Mouse (Mus musculus) layer of hippocampus, adult 9-10 months (tissue): ENCODE measurements around the gene Rnh1.
A peak's percentile ranks its signal among the peaks of the same experiment; 100 is the strongest.

Experiments used
- DNase-seq: peaks from one replicate; pipeline ENCODE4 v3.0.0; 2022; ENCODE audit warnings: low spot score

Rnh1 gene

DNA sequence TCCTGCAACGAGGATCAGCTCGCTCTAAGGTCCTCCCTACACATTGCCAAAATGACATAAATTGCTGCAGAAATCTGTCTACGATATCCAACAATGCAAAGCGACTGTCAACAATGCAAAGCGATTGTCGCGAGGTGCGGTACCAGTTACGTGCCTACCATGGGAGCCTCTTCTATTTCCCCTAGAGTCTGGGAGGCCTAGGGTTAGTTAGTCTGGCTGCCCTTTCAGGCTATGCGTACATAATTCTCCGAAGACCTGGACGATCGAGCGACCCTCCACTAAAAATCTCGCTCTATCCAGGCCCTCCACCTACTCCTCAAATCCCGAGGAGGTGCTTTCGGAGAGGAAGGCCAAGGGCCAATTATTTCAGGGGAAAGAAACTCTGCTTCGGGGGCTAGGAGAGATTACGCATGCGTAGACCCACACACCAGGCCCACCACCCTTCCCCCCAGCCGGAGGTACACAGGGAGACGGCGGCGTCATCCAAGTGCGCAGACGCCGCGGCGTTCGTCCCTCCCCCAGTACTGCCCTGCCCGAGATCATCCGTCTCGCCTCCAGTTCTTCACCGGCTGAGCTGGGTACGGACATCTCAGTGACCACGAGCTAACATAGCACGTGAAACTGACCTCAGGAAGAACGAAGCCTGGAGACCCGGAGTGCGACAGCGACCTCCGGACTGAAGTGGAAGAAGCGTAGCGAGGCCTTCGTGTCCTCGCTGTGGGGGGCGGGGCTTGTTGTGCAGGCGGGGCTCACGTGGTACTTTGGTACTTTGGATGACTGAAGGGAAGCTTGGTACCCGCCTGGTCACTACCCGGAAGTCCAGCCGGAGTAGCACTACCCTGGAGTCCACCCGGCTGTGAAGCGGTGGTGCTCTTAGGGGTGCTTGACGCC, at the start of gene Rnh1:
TSS of gene Rnh1 (minus strand) at position 742 of the 891 bp plus-strand sequence.
- peak; percentile 86 for DNase-seq

- no peak for DNase-seq
These were observed 49.4 kb upstream of the Rnh1 start for GRCm38 (mm10) chr7:141222126-141222467.

GRCm38 (mm10) chr7:141221249-141222125, 48.8 kb upstream of the Rnh1 start:
- DNase-seq: peak; percentile 85

DNA sequence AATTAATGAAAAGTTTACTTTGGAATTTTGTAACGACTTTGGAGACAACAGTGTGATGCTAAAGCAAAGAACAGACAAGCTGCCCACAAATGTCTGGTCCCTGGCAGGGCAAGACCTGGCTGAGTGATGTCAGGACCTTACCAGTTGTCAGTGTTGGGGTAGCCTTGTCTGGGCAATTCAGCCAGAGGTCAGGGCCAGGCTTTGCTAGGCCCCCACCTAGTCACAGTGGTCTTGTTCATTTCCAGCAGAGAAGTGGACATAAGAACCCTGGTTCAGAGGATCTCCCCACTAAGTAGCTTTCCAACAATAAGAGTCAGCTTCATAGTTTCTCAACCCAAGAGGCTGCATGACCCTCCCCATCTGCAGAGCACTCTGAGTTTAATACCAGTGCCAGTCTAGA, 47.7 kb upstream of the Rnh1 start:
- no peak for DNase-seq

DNA sequence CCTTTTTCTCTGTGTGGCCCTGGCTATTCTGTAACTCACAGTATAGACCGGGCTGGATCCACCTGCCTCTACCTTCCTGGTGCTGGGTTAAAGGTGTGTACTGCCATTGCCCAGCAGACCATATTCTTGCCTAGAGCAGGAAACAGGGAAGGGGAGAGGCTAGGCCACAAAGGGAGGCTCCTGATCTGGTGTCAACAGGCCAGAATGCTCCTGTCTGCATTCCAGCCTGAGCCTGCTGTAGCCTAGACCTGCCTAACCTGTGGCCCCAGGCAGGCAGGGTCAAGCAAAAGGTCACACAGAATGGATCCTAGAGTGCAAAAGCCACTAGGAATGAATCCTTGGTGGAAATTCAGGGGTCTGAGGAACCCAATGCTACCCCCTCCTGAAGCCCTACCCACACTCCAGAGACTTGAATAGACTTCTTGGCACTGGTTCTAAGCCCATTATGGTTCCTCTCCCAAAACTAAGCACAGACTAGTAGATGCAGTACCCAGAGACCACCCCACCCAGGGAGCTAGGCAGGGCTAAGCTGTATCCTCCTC, 47.0 kb upstream of the Rnh1 start:
- DNase-seq: no peak

DNA sequence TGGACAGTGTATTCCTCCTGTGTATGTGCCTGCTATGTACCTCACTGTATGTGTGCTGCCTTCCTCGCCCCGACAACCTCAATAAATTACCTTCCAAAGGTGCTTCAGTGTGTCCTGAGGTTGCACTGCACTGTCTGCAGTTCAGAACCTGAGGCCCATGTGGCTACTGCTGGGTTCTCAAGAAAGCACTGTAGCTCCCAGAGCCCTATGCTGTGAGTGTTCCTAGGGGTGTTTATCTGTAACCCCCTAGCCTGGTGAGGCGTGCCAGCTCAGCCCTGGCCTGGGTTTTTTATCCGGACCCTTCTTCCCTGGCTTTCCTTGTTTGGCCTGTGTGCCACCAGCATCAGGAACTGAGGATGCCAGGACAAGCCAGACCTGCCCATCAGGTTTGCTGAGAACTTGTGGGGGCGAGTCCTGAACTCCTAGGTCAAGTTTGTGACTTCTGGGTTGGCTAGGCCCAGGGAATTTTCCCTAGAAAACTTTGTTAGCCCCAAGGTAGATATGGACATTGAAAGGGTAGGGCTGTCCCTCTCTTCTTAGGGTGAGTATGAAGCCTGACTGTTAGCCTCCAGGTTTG, 46.0 kb upstream of the Rnh1 start:
- DNase-seq: no peak

- no peak for DNase-seq
These were observed 45.5 kb upstream of the Rnh1 start for GRCm38 (mm10) chr7:141218141-141218540.

DNA sequence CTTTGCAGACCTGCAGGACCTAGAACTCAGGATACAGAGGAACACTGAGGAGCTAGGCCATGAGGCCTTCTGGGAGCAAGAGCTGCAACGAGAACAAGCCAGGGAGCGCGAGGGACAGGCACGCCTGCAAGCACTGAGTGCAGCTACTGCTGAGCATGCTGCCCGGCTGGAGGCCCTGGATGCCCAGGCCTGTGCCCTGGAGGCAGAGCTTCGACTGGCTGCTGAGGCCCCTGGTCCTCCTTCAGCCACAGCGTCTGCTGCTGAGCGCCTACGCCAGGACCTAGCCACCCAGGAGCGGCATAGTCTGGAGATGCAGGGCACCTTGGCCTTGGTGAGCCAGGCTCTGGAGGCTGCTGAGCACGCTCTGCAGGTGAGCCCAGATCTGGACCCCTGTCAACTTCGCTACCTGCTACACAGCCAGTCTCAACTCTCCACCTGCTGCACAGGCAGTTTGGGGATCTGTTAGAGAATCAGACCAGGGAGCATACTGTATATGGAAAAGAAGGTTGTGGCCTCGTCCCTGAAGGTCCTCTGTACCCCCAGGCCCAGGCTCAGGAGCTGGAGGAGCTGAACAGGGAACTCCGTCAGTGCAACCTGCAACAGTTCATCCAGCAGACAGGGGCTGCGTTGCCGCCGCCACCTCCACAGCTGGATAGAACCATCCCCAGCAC, 44.8 kb upstream of the Rnh1 start:
- no peak for DNase-seq

DNA sequence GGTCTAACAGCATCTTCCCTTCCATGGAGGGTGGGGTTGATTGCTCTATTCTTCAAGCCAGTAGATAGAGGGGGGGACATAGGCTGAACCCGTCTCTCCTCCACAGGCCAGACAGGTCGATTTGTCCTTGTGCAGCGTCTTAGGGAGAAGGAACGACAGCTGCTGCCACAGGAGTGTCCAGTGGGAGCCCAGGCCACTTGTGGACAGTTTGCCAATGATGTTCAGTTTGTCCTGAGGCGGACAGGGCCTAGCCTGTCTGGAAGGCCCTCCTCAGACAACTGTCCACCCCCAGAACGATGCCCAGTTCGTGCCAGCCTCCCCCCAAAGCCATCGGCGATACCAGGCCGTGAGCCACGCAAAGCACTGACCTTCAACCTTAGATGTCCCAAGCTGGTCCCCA, 44.2 kb upstream of the Rnh1 start:
- no peak for DNase-seq

DNA sequence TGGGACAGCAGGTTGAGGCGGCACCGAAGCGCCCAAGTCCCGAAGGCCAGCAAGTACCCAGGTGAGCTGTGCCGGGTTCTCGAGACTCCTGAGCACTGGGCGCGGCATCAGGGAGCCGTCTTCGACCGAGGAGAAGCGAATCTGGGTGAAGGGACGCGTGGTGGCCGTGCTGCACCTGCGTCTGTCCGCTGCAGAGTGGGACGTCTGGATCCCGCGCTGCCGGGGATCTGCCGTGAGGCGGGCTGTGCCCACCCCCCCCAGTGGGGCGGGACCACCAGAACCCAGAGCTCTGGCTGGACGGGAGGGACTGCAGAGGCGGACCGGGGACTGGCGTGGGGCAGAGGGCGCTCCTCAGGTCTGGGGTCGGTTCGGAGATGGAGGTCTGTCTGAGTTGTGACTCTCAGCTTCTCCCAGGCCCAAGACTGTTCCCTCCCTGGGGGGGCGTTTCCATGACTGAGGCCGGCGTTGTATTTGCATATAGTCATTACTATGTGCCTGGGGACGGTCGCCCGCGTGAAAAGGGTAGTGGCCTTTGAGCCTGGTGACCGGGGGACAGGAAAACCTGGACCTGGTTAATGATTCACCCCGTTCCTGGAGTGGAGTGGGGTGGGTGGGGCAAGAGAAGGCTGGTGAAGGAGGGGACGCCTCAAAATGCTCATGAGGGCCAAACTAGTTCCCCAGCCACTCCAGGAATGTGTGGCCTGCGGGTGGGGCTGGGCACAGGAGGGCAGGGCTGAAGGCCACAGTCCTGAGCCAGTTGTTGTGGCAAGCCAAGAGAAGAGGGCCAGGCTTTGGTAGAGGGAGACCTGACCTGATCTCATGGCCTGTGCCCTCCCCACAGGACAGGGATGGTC, 43.5 kb upstream of the Rnh1 start:
- no peak for DNase-seq

GRCm38 (mm10) chr7:141215101-141215879, 42.6 kb upstream of the Rnh1 start, which contains the start of gene Rassf7:
TSS of gene Rassf7 (plus strand) at chr7:141215860.
- DNase-seq: peak; percentile 59

- no peak for DNase-seq
These were observed 41.7 kb upstream of the Rnh1 start for GRCm38 (mm10) chr7:141214310-141214709.

- DNase-seq: no peak
These were observed 41.1 kb upstream of the Rnh1 start, which contains the start of gene Lmntd2 for GRCm38 (mm10) chr7:141213605-141214235. TSS of gene Lmntd2 (minus strand) at chr7:141214080.

- no peak for DNase-seq
These were observed 40.5 kb upstream of the Rnh1 start for GRCm38 (mm10) chr7:141213133-141213532.

GRCm38 (mm10) chr7:141210606-141211131, 38.0 kb upstream of the Rnh1 start:
- DNase-seq: no peak

DNA sequence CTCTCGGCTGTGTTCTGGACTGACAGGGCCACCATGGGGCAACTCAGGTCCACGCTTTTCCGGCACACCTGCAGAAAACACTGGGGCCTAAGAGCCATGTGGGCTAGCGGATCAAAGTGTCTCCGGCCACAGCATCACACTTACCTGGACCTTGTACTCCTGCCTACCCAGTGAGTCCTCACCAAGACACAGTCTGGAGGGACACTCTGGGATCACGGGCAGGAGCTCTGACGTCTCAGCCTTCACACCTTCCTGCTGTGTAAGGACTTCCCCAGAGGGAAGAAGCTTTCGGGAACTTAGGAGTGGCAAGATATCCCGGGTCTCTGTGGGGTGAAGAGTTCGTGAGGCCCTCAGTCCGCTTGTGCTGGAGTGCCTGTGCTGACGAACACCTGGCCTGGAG, 37.5 kb upstream of the Rnh1 start:
- no peak for DNase-seq

DNA sequence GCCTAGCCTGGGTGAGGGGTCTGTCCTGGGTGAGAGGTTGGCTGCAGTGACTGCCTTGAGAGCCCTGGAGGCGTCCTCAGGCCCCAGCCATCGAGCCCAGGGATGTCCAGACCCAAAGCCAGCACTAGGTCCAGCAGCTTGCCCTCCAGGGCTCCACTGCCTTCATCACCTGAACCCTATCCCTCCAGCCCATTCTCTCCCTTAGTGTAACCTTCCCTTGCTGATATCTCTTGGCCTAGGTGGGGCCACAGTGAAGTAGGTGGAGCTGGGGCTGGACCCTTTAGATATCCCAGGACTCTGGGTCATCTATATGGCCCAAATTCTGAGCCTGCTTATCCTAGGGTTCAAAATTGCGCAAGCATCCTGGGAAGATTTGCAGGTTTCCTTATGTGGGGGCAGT, 36.9 kb upstream of the Rnh1 start:
- DNase-seq: no peak

DNA sequence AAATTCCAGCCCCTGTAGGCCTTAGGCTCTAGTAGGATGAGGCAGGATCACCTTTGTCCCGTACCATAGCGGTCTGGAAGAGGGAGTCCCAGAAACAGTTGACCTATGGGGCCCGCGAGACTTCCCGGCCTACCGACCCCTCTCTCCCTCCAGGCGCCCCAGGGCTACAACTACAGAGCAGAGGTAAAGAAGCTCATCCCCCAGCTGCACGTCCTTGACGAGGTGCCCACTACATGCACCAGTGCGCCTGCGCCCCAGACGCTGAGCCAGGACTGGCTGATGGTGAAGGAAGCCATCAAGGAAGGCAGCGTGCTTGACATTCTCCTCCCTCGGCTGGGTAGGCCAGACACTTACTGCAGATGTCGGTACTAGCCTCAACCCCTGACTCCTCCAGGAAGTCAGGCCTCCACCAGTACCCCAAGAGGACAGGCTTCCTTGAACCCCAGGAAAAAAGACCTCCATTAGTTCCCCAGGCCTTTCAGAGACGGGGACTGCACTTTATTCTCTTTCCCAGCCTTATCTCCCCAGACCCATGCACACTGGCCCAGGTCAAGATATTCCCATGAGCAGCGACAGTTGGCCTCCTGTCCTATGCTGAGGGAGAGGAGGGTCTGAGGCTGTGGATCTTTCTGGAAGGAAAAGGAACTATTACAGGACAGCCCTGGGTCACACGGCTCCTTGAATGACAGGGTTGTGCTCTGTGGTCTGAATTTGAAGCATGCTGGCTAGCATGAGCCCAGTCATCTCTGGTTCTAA, 33.7 kb upstream of the Rnh1 start:
- no peak for DNase-seq
